Mouse (Mus musculus) testis, adult 2 months (tissue): ENCODE measurements around the gene Ctsc.

ENCODE experiments used
- CTCF ChIP-seq: fragments of 200-500 bp; IDR thresholded peaks from 2 replicates; pipeline ENCODE4 v1.5.1; 2012; ENCODE audit warnings: low read depth, mild to moderate bottlenecking, inconsistent platforms, low read length, moderate library complexity; ENCODE audit not compliant: control insufficient read depth, insufficient read depth, insufficient replicate concordance
- POLR2A ChIP-seq: fragments of 200-500 bp; IDR thresholded peaks from 2 replicates; pipeline ENCODE4 v1.6.1; 2012; ENCODE audit warnings: low read depth, mild to moderate bottlenecking, inconsistent platforms, low read length, moderate library complexity; ENCODE audit not compliant: control insufficient read depth

- TF ChIP-seq CTCF, result no peak
- TF ChIP-seq POLR2A, result no peak
Observed at GRCm38 (mm10) chr7:88295989-88296388, 18.1 kb downstream of the Ctsc start.
